Mouse (Mus musculus): ENCODE measurements around the gene Gm595. TPM values are rescaled to one million over a fixed set of nuclear protein-coding genes. Genes with fewer than 3 reads are reported as not detected.
A peak's percentile ranks its signal among the peaks of the same experiment; 100 is the strongest.

The Gm595 gene
- polyA plus RNA-seq (2012; fragmentation: generic; extraction: Trizol): not detected

- Histone ChIP-seq H3K36me3 (ENCODE audit: control insufficient read depth, insufficient read depth) (no peaks in the 10 kb centered on the region), H3K4me3 (no peak within 1 kb of the TSS), H3K79me2 (ENCODE audit: control insufficient read depth, insufficient read depth) (no peaks in the 10 kb centered on the region), H3K4me2 (ENCODE audit: low read depth) (no peak within 1 kb of the TSS), H3ac (ENCODE audit: control insufficient read depth, insufficient read length) (no peak within 1 kb of the TSS), H3K27me3 (ENCODE audit: control insufficient read depth, insufficient read depth, insufficient read length) (no peaks in the 10 kb centered on the region)
- TF ChIP-seq USF1 (IDR thresholded peaks at IDR 0.05; ENCODE audit: low read depth): no peak
- no peak for TF ChIP-seq CEBPB (IDR thresholded peaks at IDR 0.05; ENCODE audit: insufficient read depth, poor library complexity, severe bottlenecking)
- TF ChIP-seq POLR2A (IDR thresholded peaks at IDR 0.05; ENCODE audit: insufficient read length, low read depth): no peak
- TF ChIP-seq E2F4 (IDR thresholded peaks at IDR 0.05; ENCODE audit: insufficient read depth): no peak
- no peak for TF ChIP-seq TCF12 (IDR thresholded peaks at IDR 0.05; ENCODE audit: insufficient read depth, poor library complexity, severe bottlenecking)
- TF ChIP-seq SRF (IDR thresholded peaks at IDR 0.05; ENCODE audit: control insufficient read depth, insufficient read length, low read depth): no peak
Observed at GRCm38 (mm10) chrX:48877613-48878012, at the start of gene Gm595. TSS of gene Gm595 (minus strand) at chrX:48877713.

GRCm38 (mm10) chrX:48908421-48908820 is 30.9 kb upstream of the Gm595 start:
- TF ChIP-seq REST (IDR thresholded peaks at IDR 0.05; ENCODE audit: insufficient read depth, insufficient read length): no peak
- no peak for TF ChIP-seq E2F4 (IDR thresholded peaks at IDR 0.05; ENCODE audit: insufficient read depth)
- TF ChIP-seq SRF (IDR thresholded peaks at IDR 0.05; ENCODE audit: control insufficient read depth, insufficient read length, low read depth): no peak
- TF ChIP-seq POLR2AphosphoS2 (IDR thresholded peaks at IDR 0.05; ENCODE audit: insufficient read length, low read depth): no peak
- no peak for TF ChIP-seq TCF3 (IDR thresholded peaks at IDR 0.05; ENCODE audit: insufficient read length, low read depth)
- no peak for TF ChIP-seq MAX (IDR thresholded peaks at IDR 0.05; ENCODE audit: low read depth)
- TF ChIP-seq MYOD1 (IDR thresholded peaks at IDR 0.05; ENCODE audit: control insufficient read depth in 1 of 3, insufficient read length in 2 of 3, low read depth in 2 of 3): no peak
- no peak for TF ChIP-seq MYOG (IDR thresholded peaks at IDR 0.05; ENCODE audit: control insufficient read depth in 1 of 3, insufficient read depth in 1 of 3, insufficient read length in 2 of 3, low read depth in 2 of 3)
- no peak for TF ChIP-seq CEBPB (IDR thresholded peaks at IDR 0.05; ENCODE audit: insufficient read depth, poor library complexity, severe bottlenecking)
- H3K27me3 ChIP-seq (ENCODE audit: control insufficient read depth, insufficient read depth, insufficient read length): no peaks in the 10 kb centered on the region
- H3K79me2 ChIP-seq (ENCODE audit: control insufficient read depth, insufficient read depth): no peaks in the 10 kb centered on the region
- no peak overlapping the region for H3K4me3 ChIP-seq
- no peaks in the 10 kb centered on the region for H3K36me3 ChIP-seq (ENCODE audit: control insufficient read depth, insufficient read depth)
- no peak overlapping the region for H3K4me2 ChIP-seq (ENCODE audit: low read depth)
- H3ac ChIP-seq (ENCODE audit: control insufficient read depth, insufficient read length): no peak overlapping the region

- no peak overlapping the region for H3K4me3 ChIP-seq
- no peaks in the 10 kb centered on the region for H3K36me3 ChIP-seq (ENCODE audit: control insufficient read depth, insufficient read depth)
- TF ChIP-seq REST (IDR thresholded peaks at IDR 0.05; ENCODE audit: insufficient read depth, insufficient read length) (no peak), POLR2A (IDR thresholded peaks at IDR 0.05; ENCODE audit: insufficient read length, low read depth) (no peak), TCF3 (IDR thresholded peaks at IDR 0.05; ENCODE audit: insufficient read length, low read depth) (no peak), E2F4 (IDR thresholded peaks at IDR 0.05; ENCODE audit: insufficient read depth) (no peak), MYOD1 (IDR thresholded peaks at IDR 0.05; ENCODE audit: control insufficient read depth in 1 of 3, insufficient read length in 2 of 3, low read depth in 2 of 3) (no peak), CEBPB (IDR thresholded peaks at IDR 0.05; ENCODE audit: insufficient read depth, poor library complexity, severe bottlenecking) (no peak), MYOG (IDR thresholded peaks at IDR 0.05; ENCODE audit: control insufficient read depth in 1 of 3, insufficient read depth in 1 of 3, insufficient read length in 2 of 3, low read depth in 2 of 3) (no peak), USF1 (IDR thresholded peaks at IDR 0.05; ENCODE audit: low read depth) (no peak), MAX (IDR thresholded peaks at IDR 0.05; ENCODE audit: low read depth) (no peak), POLR2AphosphoS2 (IDR thresholded peaks at IDR 0.05; ENCODE audit: insufficient read length, low read depth) (no peak)
- no peak overlapping the region for H3ac ChIP-seq (ENCODE audit: control insufficient read depth, insufficient read length)
- H3K27me3 ChIP-seq (ENCODE audit: control insufficient read depth, insufficient read depth, insufficient read length): no peaks in the 10 kb centered on the region
- no peak overlapping the region for H3K4me2 ChIP-seq (ENCODE audit: low read depth)
- no peaks in the 10 kb centered on the region for H3K79me2 ChIP-seq (ENCODE audit: control insufficient read depth, insufficient read depth)
Observed at GRCm38 (mm10) chrX:48903744-48904143, 26.2 kb upstream of the Gm595 start.

GRCm38 (mm10) chrX:48899555-48899954 is 22.0 kb upstream of the Gm595 start:
- H3K36me3 ChIP-seq (ENCODE audit: control insufficient read depth, insufficient read depth): no peaks in the 10 kb centered on the region
- TF ChIP-seq MYOD1 (IDR thresholded peaks at IDR 0.05; ENCODE audit: control insufficient read depth in 1 of 3, insufficient read length in 2 of 3, low read depth in 2 of 3) (no peak), POLR2AphosphoS2 (IDR thresholded peaks at IDR 0.05; ENCODE audit: insufficient read length, low read depth) (no peak), TCF3 (IDR thresholded peaks at IDR 0.05; ENCODE audit: insufficient read length, low read depth) (no peak), MAX (IDR thresholded peaks at IDR 0.05; ENCODE audit: low read depth) (no peak), MYOG (IDR thresholded peaks at IDR 0.05; ENCODE audit: control insufficient read depth in 1 of 3, insufficient read depth in 1 of 3, insufficient read length in 2 of 3, low read depth in 2 of 3) (no peak), USF1 (IDR thresholded peaks at IDR 0.05; ENCODE audit: low read depth) (no peak)
- H3ac ChIP-seq (ENCODE audit: control insufficient read depth, insufficient read length): no peak overlapping the region
- H3K79me2 ChIP-seq (ENCODE audit: control insufficient read depth, insufficient read depth): no peaks in the 10 kb centered on the region
- H3K27me3 ChIP-seq (ENCODE audit: control insufficient read depth, insufficient read depth, insufficient read length): no peaks in the 10 kb centered on the region
- H3K4me2 ChIP-seq (ENCODE audit: low read depth): peak overlapping the region; percentile 48
- no peak overlapping the region for H3K4me3 ChIP-seq

GRCm38 (mm10) chrX:48896803-48897202 is 19.3 kb upstream of the Gm595 start:
- H3K79me2 ChIP-seq (ENCODE audit: control insufficient read depth, insufficient read depth): no peaks in the 10 kb centered on the region
- H3K4me2 ChIP-seq (ENCODE audit: low read depth): no peak overlapping the region
- H3ac ChIP-seq (ENCODE audit: control insufficient read depth, insufficient read length): no peak overlapping the region
- no peaks in the 10 kb centered on the region for H3K36me3 ChIP-seq (ENCODE audit: control insufficient read depth, insufficient read depth)
- no peak overlapping the region for H3K4me3 ChIP-seq
- no peaks in the 10 kb centered on the region for H3K27me3 ChIP-seq (ENCODE audit: control insufficient read depth, insufficient read depth, insufficient read length)
- no peak for TF ChIP-seq E2F4 (IDR thresholded peaks at IDR 0.05; ENCODE audit: insufficient read depth)
- no peak for TF ChIP-seq SRF (IDR thresholded peaks at IDR 0.05; ENCODE audit: control insufficient read depth, insufficient read length, low read depth)
- TF ChIP-seq TCF3 (IDR thresholded peaks at IDR 0.05; ENCODE audit: insufficient read length, low read depth): no peak
- TF ChIP-seq MYOG (IDR thresholded peaks at IDR 0.05; ENCODE audit: control insufficient read depth in 1 of 3, insufficient read depth in 1 of 3, insufficient read length in 2 of 3, low read depth in 2 of 3): no peak
- no peak for TF ChIP-seq MYOD1 (IDR thresholded peaks at IDR 0.05; ENCODE audit: control insufficient read depth in 1 of 3, insufficient read length in 2 of 3, low read depth in 2 of 3)
- TF ChIP-seq MAX (IDR thresholded peaks at IDR 0.05; ENCODE audit: low read depth): no peak
- no peak for TF ChIP-seq TCF12 (IDR thresholded peaks at IDR 0.05; ENCODE audit: insufficient read depth, poor library complexity, severe bottlenecking)
- TF ChIP-seq CEBPB (IDR thresholded peaks at IDR 0.05; ENCODE audit: insufficient read depth, poor library complexity, severe bottlenecking): no peak
- TF ChIP-seq POLR2AphosphoS2 (IDR thresholded peaks at IDR 0.05; ENCODE audit: insufficient read length, low read depth): no peak
- TF ChIP-seq REST (IDR thresholded peaks at IDR 0.05; ENCODE audit: insufficient read depth, insufficient read length): no peak
- no peak for TF ChIP-seq USF1 (IDR thresholded peaks at IDR 0.05; ENCODE audit: low read depth)
- no peak for TF ChIP-seq POLR2A (IDR thresholded peaks at IDR 0.05; ENCODE audit: insufficient read length, low read depth)

Data from myocyte (in vitro differentiated cells).